Comparison of ENCODE assay signal across 9 mouse cellular contexts in genomic region chr11:46733242-46733789, GRCm38 (mm10). TPM values are rescaled to one million over a fixed set of nuclear protein-coding genes. Genes with fewer than 3 reads are reported as not detected.
DNase-seq lines count a peak whose midpoint lies in the region; ATAC-seq lines count a peak whose summit lies in the region.
"Had no signal": no experiment of that assay in that cellular context is flagged by ENCODE, and none has a peak within 500 bp of the region (broad histone marks: within the 10 kb centered on the region; RNA-seq: fewer than 3 reads in every experiment).

No protein-coding gene starts in this region.

- H3K4me2 ChIP-seq in forebrain, embryonic 14.5 days (ENCODE audit: low read length) = no peak overlapping the region
- H3K4me2 ChIP-seq: neural tube, embryonic 12.5 days had no signal

- H3K36me3 ChIP-seq in forebrain, embryonic 14.5 days (ENCODE audit: control insufficient read depth, insufficient read depth, low read length) = no peaks in the 10 kb centered on the region
- H3K36me3 ChIP-seq: neural tube, embryonic 12.5 days had no signal

- intact Hi-C loops in heart, postnatal 25 days (cut with DNase I) = no loop called here

- DNase-seq in frontal cortex, postnatal 25 days (ENCODE audit: low spot score in 2 of 2) = no peak
- peak; percentile 25 for DNase-seq in right cerebral cortex, adult 18-20 months
- DNase-seq in right cerebral cortex, postnatal 25 days = no peak
- peak; percentile 37 for DNase-seq in forebrain, embryonic 14.5 days (ENCODE audit: low spot score)
- peak; percentile 2 for DNase-seq in lung, postnatal 25 days (ENCODE audit: low spot score)
- DNase-seq in urinary bladder, adult 18-20 months (ENCODE audit: low spot score in 2 of 2) = no peak
- no peak for DNase-seq in heart, postnatal 25 days (ENCODE audit: low spot score)

- no peak overlapping the region for H3K4me3 ChIP-seq in forebrain, embryonic 14.5 days (ENCODE audit: low read depth, low read length)
- H3K4me3 ChIP-seq: neural tube, embryonic 12.5 days had no signal

- H3K27me3 ChIP-seq in forebrain, embryonic 14.5 days (replicated peaks; ENCODE audit: control insufficient read depth, insufficient read depth, low read length) = no peaks in the 10 kb centered on the region
- H3K27me3 ChIP-seq: neural tube, embryonic 12.5 days had no signal

- H3K9ac ChIP-seq in forebrain, embryonic 14.5 days (ENCODE audit: low read length) = no peak overlapping the region
- H3K9ac ChIP-seq: neural tube, embryonic 12.5 days had no signal

- H3K4me1 ChIP-seq in forebrain, embryonic 14.5 days (ENCODE audit: control insufficient read depth, insufficient read depth, low read length) = no peaks in the 10 kb centered on the region
- H3K4me1 ChIP-seq: neural tube, embryonic 12.5 days had no signal

- 65% methylated on average over 6 of the region's 6 CpGs for WGBS in forebrain, embryonic 14.5 days

- no peak overlapping the region for H3K27ac ChIP-seq in forebrain, embryonic 14.5 days (ENCODE audit: low read depth, low read length)
- H3K27ac ChIP-seq: neural tube, embryonic 12.5 days had no signal

- no peaks in the 10 kb centered on the region for H3K9me3 ChIP-seq in forebrain, embryonic 14.5 days (replicated peaks; ENCODE audit: control insufficient read depth, low read length)
- H3K9me3 ChIP-seq: neural tube, embryonic 12.5 days had no signal

- ATAC-seq in frontal cortex, adult (ENCODE audit: low TSS enrichment) = peak; percentile 99
- peak; percentile 32; the same call in 1 of the 2 replicates for ATAC-seq in forebrain, embryonic 14.5 days

RNA-seq across cellular contexts. Expression of gene Havcr1, which starts 1.6 kb away (rescaled TPM):
- not detected in 2 replicates for polyA plus RNA-seq in forebrain, embryonic 14.5 days (2014; fragmentation: Nextera tagmentation; extraction: Ambion mirVana)
- total RNA-seq in heart, postnatal 25 days (2021) = not detected
- polyA plus RNA-seq: neural tube, embryonic 12.5 days had no signal

RNA-seq across cellular contexts. Expression of gene Timd2, which starts 26.5 kb away (rescaled TPM):
- polyA plus RNA-seq in forebrain, embryonic 14.5 days (2014; fragmentation: Nextera tagmentation; extraction: Ambion mirVana) = 0.09 TPM in 1 of 2 replicates, not detected in the other
- not detected for total RNA-seq in heart, postnatal 25 days (2021)
- polyA plus RNA-seq: neural tube, embryonic 12.5 days had no signal

Comparison
In these comparisons a context has a peak if more than half of its experiments do, and no peak if none do; other contexts are left out.
1. DNase-seq: peak in right cerebral cortex, adult 18-20 months (single experiment), forebrain, embryonic 14.5 days (single experiment) and lung, postnatal 25 days (single experiment); none in frontal cortex, postnatal 25 days (0 of 2), right cerebral cortex, postnatal 25 days (single experiment), urinary bladder, adult 18-20 months (0 of 2) and heart, postnatal 25 days (single experiment).